In the genomic region with DNA sequence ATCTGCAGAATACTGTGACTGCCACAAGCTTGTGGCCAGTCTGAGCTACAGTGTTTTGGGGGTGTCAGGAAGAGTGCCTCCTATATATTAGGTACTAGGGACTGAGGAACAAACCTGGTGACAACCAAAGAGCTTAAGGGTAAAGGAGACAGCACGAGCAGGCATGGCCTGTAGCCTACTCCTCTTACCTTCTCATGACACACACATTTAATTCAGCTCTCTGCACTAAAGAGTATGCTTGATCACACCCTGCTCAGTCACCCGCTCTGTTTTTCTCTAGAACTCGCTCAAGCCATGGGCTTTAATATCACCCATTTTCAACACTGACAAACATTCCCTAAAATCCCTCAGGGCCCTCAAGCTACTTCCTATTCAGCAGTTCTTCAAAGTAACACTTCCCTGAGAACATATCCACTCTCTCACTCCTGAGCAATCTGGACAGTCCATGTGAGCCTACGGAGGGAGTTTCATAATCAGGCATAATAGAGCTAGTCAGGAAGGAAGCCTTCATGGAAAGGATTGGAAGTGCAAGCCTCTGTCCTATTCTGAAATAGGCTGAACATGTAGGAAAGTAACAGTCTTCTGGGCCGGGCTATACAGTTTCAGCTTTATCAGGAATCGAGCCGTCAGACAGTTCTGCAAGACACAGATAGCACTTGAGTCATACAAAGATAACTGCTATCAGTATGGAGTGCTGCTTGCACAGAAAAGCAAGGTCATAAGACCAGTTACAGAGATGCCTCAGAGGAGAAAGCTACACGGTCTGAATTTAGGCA, we compare ENCODE assay signal across 15 mouse cellular contexts.
DNase-seq lines count a peak whose midpoint lies in the region; ATAC-seq and TF ChIP-seq lines count a peak whose summit lies in the region.
"Had no signal": no experiment of that assay in that cellular context is flagged by ENCODE, and none has a peak within 500 bp of the region (broad histone marks: within the 10 kb centered on the region; RNA-seq: fewer than 3 reads in every experiment).

No protein-coding gene starts in this region.

- WGBS in heart, embryonic 15.5 days: 33% methylated on average over 8 of the region's 8 CpGs
- WGBS in bone marrow, adult 2 months: 62% methylated on average over 8 of the region's 8 CpGs
- WGBS in intestine, embryonic 16.5 days: 74% methylated on average over 8 of the region's 8 CpGs

- peak; percentile 67 for ATAC-seq in heart, embryonic 15.5 days (replicated peaks; ENCODE audit: insufficient number of reproducible peaks, insufficient read depth, low FRiP score, low read depth)
- ATAC-seq in intestine, embryonic 16.5 days: peak; percentile 92
- ATAC-seq: CD4-positive, CD25-positive, alpha-beta regulatory T cell, adult 4 months; forebrain, embryonic 15.5 days had no signal

- intact Hi-C loops in heart, postnatal 14 days (cut with DNase I): no loop called here

- no peak for TF ChIP-seq CTCF in bone marrow, adult 2 months (IDR thresholded peaks at IDR 0.05; ENCODE audit: control insufficient read depth, insufficient read depth, low read length)

- no peaks in the 10 kb centered on the region for H3K9me3 ChIP-seq in heart, embryonic 15.5 days (replicated peaks)
- no peaks in the 10 kb centered on the region for H3K9me3 ChIP-seq in intestine, embryonic 16.5 days (ENCODE audit: control insufficient read depth, low read length)
- H3K9me3 ChIP-seq: forebrain, embryonic 15.5 days; limb, embryonic 12.5 days; midbrain, embryonic 12.5 days; neural tube, embryonic 15.5 days had no signal

- H3K4me1 ChIP-seq in heart, embryonic 15.5 days (replicated peaks): peaks cover 8% of the 10 kb centered on the region
- peaks cover 2% of the 10 kb centered on the region; the same call in 1 of the 2 replicates for H3K4me1 ChIP-seq in bone marrow, adult 2 months (ENCODE audit: control insufficient read depth, insufficient read depth, low read length)
- H3K4me1 ChIP-seq in intestine, embryonic 16.5 days (ENCODE audit: control insufficient read depth, insufficient read depth, low read length): peaks cover 6% of the 10 kb centered on the region; the same call in 1 of the 2 replicates
- H3K4me1 ChIP-seq: neural tube, embryonic 15.5 days had no signal

- peak overlapping the region; percentile 10; the same call in 1 of the 2 replicates for H3K27ac ChIP-seq in heart, embryonic 15.5 days
- H3K27ac ChIP-seq in bone marrow, adult 2 months (ENCODE audit: control insufficient read depth, insufficient read depth, low read depth, low read length, poor library complexity): peak overlapping the region; percentile 81
- H3K27ac ChIP-seq in intestine, embryonic 16.5 days (ENCODE audit: low read length): no peak overlapping the region
- H3K27ac ChIP-seq: forebrain, embryonic 15.5 days; limb, embryonic 12.5 days; midbrain, embryonic 12.5 days; neural tube, embryonic 15.5 days had no signal

- no peak for TF ChIP-seq POLR2A in bone marrow, adult 2 months (IDR thresholded peaks at IDR 0.05; ENCODE audit: borderline replicate concordance, control insufficient read depth, low read depth, low read length)

- H3K4me2 ChIP-seq in heart, embryonic 15.5 days: no peak overlapping the region
- no peak overlapping the region for H3K4me2 ChIP-seq in intestine, embryonic 16.5 days (ENCODE audit: low read depth, low read length)
- H3K4me2 ChIP-seq: forebrain, embryonic 15.5 days; limb, embryonic 12.5 days; midbrain, embryonic 12.5 days; neural tube, embryonic 15.5 days had no signal

- no peak overlapping the region for H3K4me3 ChIP-seq in heart, embryonic 15.5 days
- no peak overlapping the region for H3K4me3 ChIP-seq in bone marrow, adult 2 months (replicated peaks; ENCODE audit: control insufficient read depth, low read depth, low read length)
- no peak overlapping the region for H3K4me3 ChIP-seq in intestine, embryonic 16.5 days (ENCODE audit: low read length)
- H3K4me3 ChIP-seq: forebrain, embryonic 15.5 days; limb, embryonic 12.5 days; midbrain, embryonic 12.5 days; neural tube, embryonic 15.5 days had no signal

- DNase-seq in heart, postnatal 14 days: no peak
- peak; percentile 37 to 48 for DNase-seq in spleen, postnatal 10 days (ENCODE audit: low spot score in 2 of 2)
- DNase-seq in urinary bladder, postnatal 4 days (ENCODE audit: low spot score in 2 of 2): no peak
- no peak for DNase-seq in right cerebral cortex, adult 2 months (ENCODE audit: low spot score in 2 of 2)
- no peak for DNase-seq in adrenal gland, postnatal 36 days
- DNase-seq: embryo, embryonic 11 days; thymus, postnatal 36 days had no signal

- no peaks in the 10 kb centered on the region for H3K36me3 ChIP-seq in heart, embryonic 15.5 days
- H3K36me3 ChIP-seq in intestine, embryonic 16.5 days (ENCODE audit: control insufficient read depth, insufficient read depth, low read length): 0 out of 2 replicates have a peak, but pooled peaks cover 2% of the 10 kb centered on the region
- H3K36me3 ChIP-seq: forebrain, embryonic 15.5 days; midbrain, embryonic 12.5 days had no signal

- H3K27me3 ChIP-seq in heart, embryonic 15.5 days: 0 out of 2 replicates have a peak, but pooled peaks cover under 1% of the 10 kb centered on the region
- no peaks in the 10 kb centered on the region for H3K27me3 ChIP-seq in intestine, embryonic 16.5 days (replicated peaks; ENCODE audit: control insufficient read depth, insufficient read depth, low read length)
- H3K27me3 ChIP-seq: forebrain, embryonic 15.5 days; limb, embryonic 12.5 days; midbrain, embryonic 12.5 days; neural tube, embryonic 15.5 days had no signal

- no peak overlapping the region for H3K9ac ChIP-seq in heart, embryonic 15.5 days
- no peak overlapping the region for H3K9ac ChIP-seq in intestine, embryonic 16.5 days (ENCODE audit: low read depth, low read length)
- H3K9ac ChIP-seq: forebrain, embryonic 15.5 days; limb, embryonic 12.5 days; midbrain, embryonic 12.5 days; neural tube, embryonic 15.5 days had no signal

Comparison
In these comparisons a context has a peak if more than half of its experiments do, and no peak if none do; other contexts are left out.
1. DNase-seq: peak in spleen, postnatal 10 days (2 of 2); none in heart, postnatal 14 days (0 of 2), urinary bladder, postnatal 4 days (0 of 2), right cerebral cortex, adult 2 months (0 of 2) and adrenal gland, postnatal 36 days (0 of 2).